Mouse (Mus musculus) forebrain, embryonic 13.5 days (tissue): ENCODE measurements around the gene Hba-x. TPM values are rescaled to one million over a fixed set of nuclear protein-coding genes. Genes with fewer than 3 reads are reported as not detected.
A peak's percentile ranks its signal among the peaks of the same experiment; 100 is the strongest.

Source experiments
- ATAC-seq: fragments of 200-750 bp; cut with Nextera tagmentation; 2 replicates; pipeline ENCODE4 v1.8.0; 2017
- H3K27ac ChIP-seq: fragments of 300-500 bp; sonication (generic); 2 replicates; pipeline ENCODE4 v1.5.1; 2015; ENCODE audit warnings: inconsistent platforms, mild to moderate bottlenecking, moderate library complexity
- H3K27me3 ChIP-seq: fragments of 300-500 bp; sonication (generic); 2 replicates; pipeline ENCODE4 v1.6.1; 2015; ENCODE audit warnings: mild to moderate bottlenecking, inconsistent platforms
- H3K36me3 ChIP-seq: fragments of 300-500 bp; sonication (generic); 2 replicates; pipeline ENCODE4 v1.6.1; 2015; ENCODE audit warnings: mild to moderate bottlenecking, inconsistent platforms; ENCODE audit not compliant: poor library complexity, severe bottlenecking
- H3K4me1 ChIP-seq: fragments of 300-500 bp; sonication (generic); 2 replicates; pipeline ENCODE4 v1.6.1; 2015; ENCODE audit warnings: inconsistent platforms
- H3K4me2 ChIP-seq: fragments of 300-500 bp; sonication (generic); 2 replicates; pipeline ENCODE4 v1.6.1; 2015; ENCODE audit warnings: inconsistent platforms, mild to moderate bottlenecking, moderate library complexity
- H3K4me3 ChIP-seq: fragments of 300-500 bp; sonication (generic); 2 replicates; pipeline ENCODE4 v1.5.1; 2015; ENCODE audit warnings: mild to moderate bottlenecking, inconsistent platforms
- H3K9ac ChIP-seq: fragments of 300-500 bp; sonication (generic); 2 replicates; pipeline ENCODE4 v1.6.1; 2015; ENCODE audit warnings: mild to moderate bottlenecking, inconsistent platforms
- H3K9me3 ChIP-seq: fragments of 300-500 bp; sonication (generic); replicated peaks from 2 replicates; pipeline ENCODE4 v1.6.1; 2016; ENCODE audit warnings: inconsistent platforms
- WGBS: fragments of 180-500 bp; shearing (Covaris S2); methylation state at CpG from one replicate; pipeline ENCODE4 v1.1.7; 2015; 5-methylcytosine and 5-hydroxymethylcytosine counted together
- polyA plus RNA-seq: library from polyadenylated mRNA; unstranded; fragments of >200 nt; fragmentation: Nextera tagmentation; extraction: Ambion mirVana; gene quantifications from 2 replicates; pipeline ENCODE4 v1.2.1, GENCODE M21; 2015

The Hba-x gene
- polyA plus RNA-seq, 1 experiment from 2014 or later = 316 TPM

- Histone ChIP-seq H3K27ac (peak overlapping the region; percentile 76; the same call in 1 of the 2 replicates), H3K4me1 (peaks cover 37% of the 10 kb centered on the region), H3K27me3 (no peaks in the 10 kb centered on the region), H3K36me3 (peaks cover 58% of the 10 kb centered on the region), H3K4me2 (no peak overlapping the region), H3K4me3 (no peak overlapping the region), H3K9ac (no peak overlapping the region), H3K9me3 (no peaks in the 10 kb centered on the region)
- ATAC-seq = no peak
- 92% methylated on average over 3 of the region's 3 CpGs for WGBS
These were observed 38.8 kb upstream of the Hba-x start for GRCm38 (mm10) chr11:32237411-32237795.

GRCm38 (mm10) chr11:32238093-32238860 is 37.9 kb upstream of the Hba-x start:
- Histone ChIP-seq H3K9ac (no peak overlapping the region), H3K27me3 (no peaks in the 10 kb centered on the region), H3K4me3 (no peak overlapping the region), H3K9me3 (no peaks in the 10 kb centered on the region), H3K4me1 (peaks cover 37% of the 10 kb centered on the region), H3K4me2 (no peak overlapping the region), H3K27ac (no peak overlapping the region), H3K36me3 (peaks cover 54% of the 10 kb centered on the region)
- 63% methylated on average over 5 of the region's 5 CpGs for WGBS
- ATAC-seq = peak; percentile 57

- no peak for ATAC-seq
- H3K36me3 ChIP-seq = peaks cover 66% of the 10 kb centered on the region
- H3K4me1 ChIP-seq = peaks cover 18% of the 10 kb centered on the region
- no peak overlapping the region for H3K4me2 ChIP-seq
- no peak overlapping the region for H3K27ac ChIP-seq
- no peak overlapping the region for H3K4me3 ChIP-seq
- no peaks in the 10 kb centered on the region for H3K27me3 ChIP-seq
- no peak overlapping the region for H3K9ac ChIP-seq
- H3K9me3 ChIP-seq = no peaks in the 10 kb centered on the region
These were observed 34.8 kb upstream of the Hba-x start for GRCm38 (mm10) chr11:32241391-32241790.

- WGBS = 93% methylated on average over 3 of the region's 3 CpGs
- H3K4me3 ChIP-seq = no peak overlapping the region
- ATAC-seq = no peak
- H3K27ac ChIP-seq = no peak overlapping the region
- H3K27me3 ChIP-seq = no peaks in the 10 kb centered on the region
- no peak overlapping the region for H3K4me2 ChIP-seq
- peaks cover 73% of the 10 kb centered on the region for H3K36me3 ChIP-seq
- no peaks in the 10 kb centered on the region for H3K9me3 ChIP-seq
- H3K4me1 ChIP-seq = peaks cover 10% of the 10 kb centered on the region; the same call in 1 of the 2 replicates
- H3K9ac ChIP-seq = no peak overlapping the region
These were observed 34.0 kb upstream of the Hba-x start for GRCm38 (mm10) chr11:32242209-32242608.

GRCm38 (mm10) chr11:32243205-32243955 is 32.8 kb upstream of the Hba-x start:
- Histone ChIP-seq H3K36me3 (peaks cover 79% of the 10 kb centered on the region), H3K27ac (no peak overlapping the region), H3K9ac (no peak overlapping the region), H3K27me3 (no peaks in the 10 kb centered on the region), H3K4me3 (no peak overlapping the region), H3K4me1 (no peaks in the 10 kb centered on the region), H3K9me3 (no peaks in the 10 kb centered on the region), H3K4me2 (no peak overlapping the region)
- ATAC-seq = no peak
- WGBS = 81% methylated on average over 7 of the region's 7 CpGs

GRCm38 (mm10) chr11:32244064-32244463 is 32.1 kb upstream of the Hba-x start:
- no peak for ATAC-seq
- Histone ChIP-seq H3K36me3 (peaks cover 78% of the 10 kb centered on the region), H3K4me2 (no peak overlapping the region), H3K9me3 (no peaks in the 10 kb centered on the region), H3K9ac (no peak overlapping the region), H3K4me3 (no peak overlapping the region), H3K4me1 (no peaks in the 10 kb centered on the region), H3K27ac (peak overlapping the region; percentile 27; the same call in 1 of the 2 replicates), H3K27me3 (no peaks in the 10 kb centered on the region)
- 93% methylated on average over 3 of the region's 3 CpGs for WGBS

- Histone ChIP-seq H3K36me3 (peaks cover 79% of the 10 kb centered on the region), H3K4me2 (no peak overlapping the region), H3K9ac (no peak overlapping the region), H3K4me3 (no peak overlapping the region), H3K27me3 (no peaks in the 10 kb centered on the region), H3K27ac (no peak overlapping the region), H3K9me3 (no peaks in the 10 kb centered on the region), H3K4me1 (no peaks in the 10 kb centered on the region)
- no peak for ATAC-seq
- 96% methylated on average over 1 of the region's 1 CpGs for WGBS
These were observed 31.6 kb upstream of the Hba-x start for GRCm38 (mm10) chr11:32244617-32245016.

- Histone ChIP-seq H3K27me3 (no peaks in the 10 kb centered on the region), H3K27ac (no peak overlapping the region), H3K4me2 (no peak overlapping the region), H3K36me3 (peaks cover 79% of the 10 kb centered on the region), H3K9me3 (no peaks in the 10 kb centered on the region), H3K4me3 (no peak overlapping the region), H3K9ac (no peak overlapping the region), H3K4me1 (no peaks in the 10 kb centered on the region)
- WGBS = 94% methylated on average over 6 of the region's 6 CpGs
- no peak for ATAC-seq
These were observed 30.6 kb upstream of the Hba-x start for GRCm38 (mm10) chr11:32245614-32246013.

GRCm38 (mm10) chr11:32247068-32247467 is 29.1 kb upstream of the Hba-x start:
- no peak for ATAC-seq
- no peak overlapping the region for H3K27ac ChIP-seq

GRCm38 (mm10) chr11:32248350-32248749 is 27.9 kb upstream of the Hba-x start:
- peaks cover 92% of the 10 kb centered on the region for H3K36me3 ChIP-seq
- H3K4me3 ChIP-seq = no peak overlapping the region
- no peak overlapping the region for H3K27ac ChIP-seq
- 89% methylated on average over 3 of the region's 3 CpGs for WGBS
- no peak overlapping the region for H3K9ac ChIP-seq
- no peaks in the 10 kb centered on the region for H3K9me3 ChIP-seq
- no peaks in the 10 kb centered on the region for H3K4me1 ChIP-seq
- no peak for ATAC-seq
- no peak overlapping the region for H3K4me2 ChIP-seq
- H3K27me3 ChIP-seq = no peaks in the 10 kb centered on the region

More at GRCm38 (mm10) chr11:32247068-32247467, 29.1 kb upstream of the Hba-x start:
- no peaks in the 10 kb centered on the region for H3K9me3 ChIP-seq
- H3K4me2 ChIP-seq = no peak overlapping the region
- no peak overlapping the region for H3K9ac ChIP-seq
- H3K4me3 ChIP-seq = no peak overlapping the region
- H3K27me3 ChIP-seq = no peaks in the 10 kb centered on the region
- no peaks in the 10 kb centered on the region for H3K4me1 ChIP-seq
- peaks cover 88% of the 10 kb centered on the region for H3K36me3 ChIP-seq

- Histone ChIP-seq H3K27me3 (no peaks in the 10 kb centered on the region), H3K36me3 (peaks cover 89% of the 10 kb centered on the region), H3K4me1 (no peaks in the 10 kb centered on the region), H3K9me3 (no peaks in the 10 kb centered on the region), H3K4me3 (no peak overlapping the region), H3K27ac (no peak overlapping the region), H3K4me2 (no peak overlapping the region), H3K9ac (no peak overlapping the region)
- WGBS = 84% methylated on average over 8 of the region's 8 CpGs
- ATAC-seq = no peak
These were observed 25.1 kb upstream of the Hba-x start for GRCm38 (mm10) chr11:32250880-32251763.

GRCm38 (mm10) chr11:32253121-32253520 is 23.1 kb upstream of the Hba-x start:
- WGBS = 100% methylated on average over 1 of the region's 1 CpGs
- no peaks in the 10 kb centered on the region for H3K4me1 ChIP-seq
- ATAC-seq = no peak
- no peak overlapping the region for H3K4me2 ChIP-seq
- no peak overlapping the region for H3K27ac ChIP-seq
- H3K4me3 ChIP-seq = no peak overlapping the region
- no peaks in the 10 kb centered on the region for H3K9me3 ChIP-seq
- H3K27me3 ChIP-seq = no peaks in the 10 kb centered on the region
- no peak overlapping the region for H3K9ac ChIP-seq
- H3K36me3 ChIP-seq = peaks cover 76% of the 10 kb centered on the region
